Mouse (Mus musculus): ENCODE data around the gene Ptgr2.
"Not testable (repeated sequence)": the region's sequence is repeated elsewhere in the genome, so short reads cannot be mapped to it uniquely, and the experiment has no call there.

Ptgr2 gene

GRCm38 (mm10) chr12:84284885-84285592 lies at the start of gene Ptgr2:
Ptgr2 (plus strand) TSS chr12:84285232.
- DNase-seq (ENCODE audit: low spot score), result peak; percentile 99

GRCm38 (mm10) chr12:84235577-84235976 lies 49.5 kb upstream of the Ptgr2 start:
- DNase-seq (ENCODE audit: low spot score), result no peak

- DNase-seq (ENCODE audit: low spot score), result no peak
These were observed 48.9 kb upstream of the Ptgr2 start for GRCm38 (mm10) chr12:84235981-84236752.

DNA sequence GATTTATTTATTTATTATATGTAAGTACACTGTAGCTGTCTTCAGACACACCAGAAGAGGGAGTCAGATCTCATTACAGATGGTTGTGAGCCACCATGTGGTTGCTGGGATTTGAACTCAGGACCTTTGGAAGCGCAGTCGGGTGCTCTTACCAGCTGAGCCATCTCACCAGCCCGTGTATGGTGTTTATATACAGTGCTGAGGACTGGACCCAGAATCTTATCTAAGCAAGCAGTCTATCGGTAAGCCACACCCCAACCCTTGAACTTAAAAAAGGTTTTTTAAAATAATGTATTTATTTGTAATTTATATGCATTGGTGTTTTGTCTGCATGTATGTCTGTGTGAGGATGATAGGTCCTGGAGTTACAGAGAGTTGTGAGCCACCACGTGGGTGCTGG lies 48.0 kb upstream of the Ptgr2 start:
- not testable (repeated sequence) for DNase-seq (ENCODE audit: low spot score)

DNA sequence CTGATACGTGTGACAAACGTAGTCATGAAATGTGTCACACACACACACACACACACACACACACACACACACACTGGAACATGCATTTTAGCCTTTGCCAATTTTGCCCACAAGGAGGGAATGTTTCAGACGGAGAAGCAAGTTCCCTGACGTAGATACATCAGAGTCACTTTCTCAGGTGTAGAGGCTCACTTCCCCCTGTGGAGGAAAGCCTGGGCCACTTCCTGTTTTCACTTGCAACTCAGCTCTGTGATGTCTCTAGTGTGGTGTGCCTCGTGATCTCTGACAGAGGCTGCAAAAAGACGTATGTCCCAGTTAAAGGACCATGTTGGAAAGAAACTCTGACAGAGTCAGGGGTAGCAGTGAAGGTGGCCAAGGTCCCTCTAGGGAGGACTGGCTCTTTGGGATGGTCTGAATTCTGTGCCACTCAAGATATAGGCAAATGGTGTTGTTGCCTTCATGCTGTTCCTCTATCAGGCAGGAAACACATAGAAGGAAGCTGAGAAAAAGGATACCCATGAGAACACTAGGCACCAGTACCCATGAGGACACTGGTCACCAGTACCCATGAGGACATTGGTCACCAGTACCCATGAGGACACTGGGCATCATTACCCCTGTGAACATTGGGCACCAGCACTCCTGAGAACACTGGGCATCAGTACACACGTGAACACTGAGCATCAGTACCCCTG lies 41.8 kb upstream of the Ptgr2 start:
- no peak for DNase-seq (ENCODE audit: low spot score)

DNA sequence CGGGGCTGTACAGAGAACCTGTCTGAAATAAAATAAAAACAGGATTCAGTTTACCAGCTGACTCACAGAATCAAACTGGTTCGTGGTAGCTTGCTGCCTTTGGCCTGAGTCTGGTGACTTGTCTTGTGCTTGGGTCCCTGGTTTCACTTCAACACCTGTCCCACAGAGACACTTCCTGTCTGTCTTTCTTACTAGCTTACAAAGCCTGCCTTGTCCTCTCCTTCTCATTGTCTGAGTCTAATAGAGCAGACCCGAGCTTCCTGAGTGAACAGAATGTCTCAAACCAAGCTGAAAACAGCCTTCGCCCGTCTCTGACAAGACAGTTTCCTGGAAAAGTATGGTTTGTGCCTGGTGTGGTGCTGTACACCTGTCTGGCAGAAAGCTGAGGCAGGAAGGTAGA lies 39.3 kb upstream of the Ptgr2 start:
- DNase-seq (ENCODE audit: low spot score), result no peak

DNA sequence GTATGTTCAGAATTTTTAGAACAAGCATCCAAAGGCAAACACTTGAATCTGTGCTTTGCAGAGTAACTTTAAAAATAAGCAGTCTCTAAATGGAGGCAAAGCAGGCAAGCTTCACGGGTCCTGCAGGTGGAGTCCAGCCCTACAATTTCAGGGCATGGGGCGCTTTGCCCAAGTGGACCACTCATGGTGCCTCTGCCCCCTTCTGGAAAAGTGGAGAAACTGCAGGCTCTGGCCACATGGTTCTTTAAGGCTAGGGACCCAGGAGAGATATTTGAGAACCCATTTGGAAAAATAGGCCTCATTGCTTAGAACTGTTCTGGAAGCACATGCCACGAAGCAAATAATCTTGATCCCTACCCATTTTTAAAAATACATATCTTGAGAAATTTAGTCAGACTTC lies 35.8 kb upstream of the Ptgr2 start:
- DNase-seq (ENCODE audit: low spot score), result peak; percentile 72

- no peak for DNase-seq (ENCODE audit: low spot score)
These were observed 32.2 kb upstream of the Ptgr2 start for GRCm38 (mm10) chr12:84252811-84253210.

- DNase-seq (ENCODE audit: low spot score), result no peak
These were observed 30.1 kb upstream of the Ptgr2 start for GRCm38 (mm10) chr12:84254886-84255285.

GRCm38 (mm10) chr12:84260363-84260762 lies 24.7 kb upstream of the Ptgr2 start:
- DNase-seq (ENCODE audit: low spot score), result no peak

- DNase-seq (ENCODE audit: low spot score), result no peak
These were observed 17.8 kb upstream of the Ptgr2 start for GRCm38 (mm10) chr12:84267264-84267663.

DNA sequence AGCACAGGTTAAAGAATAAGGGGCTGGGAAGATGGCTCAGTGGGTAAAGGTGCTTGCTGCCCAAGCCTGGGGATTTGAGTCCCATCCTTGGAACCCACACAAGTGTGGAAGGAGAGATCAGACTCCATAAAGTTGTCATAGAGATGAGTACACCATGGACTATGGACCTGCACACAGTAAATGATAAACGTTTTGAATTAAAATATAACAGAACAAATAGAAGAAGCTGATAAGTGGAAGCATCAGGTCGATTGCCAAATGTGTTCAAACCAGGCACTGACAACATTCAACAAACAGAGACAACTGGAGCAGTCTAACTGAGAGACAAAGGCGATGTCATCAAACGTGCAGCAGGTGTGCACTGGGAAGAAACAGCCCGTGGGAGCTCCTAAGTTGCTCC lies 11.7 kb upstream of the Ptgr2 start:
- no peak for DNase-seq (ENCODE audit: low spot score)

DNA sequence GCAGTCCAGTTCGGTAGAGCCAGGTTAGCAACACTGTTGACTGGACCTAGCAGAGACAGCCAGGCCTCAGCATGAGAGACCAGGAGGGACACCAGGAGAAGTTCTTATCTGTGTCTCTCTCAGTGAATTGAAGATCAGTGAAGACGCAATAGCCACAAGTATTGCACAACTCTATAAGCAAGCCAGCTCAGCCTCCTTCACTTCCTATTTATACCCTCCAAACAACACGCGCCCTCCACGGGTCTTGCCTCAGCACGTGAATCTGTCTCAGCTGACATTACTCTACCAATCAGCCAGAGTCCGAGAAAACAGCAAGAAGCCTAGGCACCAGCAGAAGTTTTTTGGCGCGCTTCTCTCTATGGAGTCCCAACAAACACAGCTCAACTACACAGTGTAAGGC lies 9.7 kb upstream of the Ptgr2 start:
- no peak for DNase-seq (ENCODE audit: low spot score)

- DNase-seq (ENCODE audit: low spot score), result no peak
These were observed 8.7 kb upstream of the Ptgr2 start for GRCm38 (mm10) chr12:84276288-84276687.

GRCm38 (mm10) chr12:84276799-84277198 lies 8.2 kb upstream of the Ptgr2 start:
- DNase-seq (ENCODE audit: low spot score), result no peak

DNA sequence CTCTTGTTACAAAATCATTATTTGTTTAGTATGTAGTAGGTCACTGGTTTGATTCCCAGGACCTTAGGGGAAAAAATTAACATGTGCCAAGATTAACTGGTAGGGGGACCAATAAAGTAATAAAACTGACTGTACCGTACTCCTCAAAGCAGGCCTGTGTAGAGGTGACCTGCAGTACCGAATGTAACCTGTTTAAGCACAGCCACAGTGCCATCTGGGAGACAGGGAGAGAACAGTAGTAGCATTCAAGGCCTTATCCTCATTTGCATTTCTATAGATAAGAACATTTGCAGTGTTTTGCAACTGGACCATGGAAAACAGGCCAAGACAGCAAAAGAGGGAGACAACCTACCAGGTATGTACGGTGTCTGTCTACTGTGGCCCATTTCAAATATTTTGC lies 7.2 kb upstream of the Ptgr2 start:
- DNase-seq (ENCODE audit: low spot score), result no peak

- DNase-seq (ENCODE audit: low spot score), result peak; percentile 65
These were observed 6.1 kb upstream of the Ptgr2 start for GRCm38 (mm10) chr12:84278901-84279300.

DNA sequence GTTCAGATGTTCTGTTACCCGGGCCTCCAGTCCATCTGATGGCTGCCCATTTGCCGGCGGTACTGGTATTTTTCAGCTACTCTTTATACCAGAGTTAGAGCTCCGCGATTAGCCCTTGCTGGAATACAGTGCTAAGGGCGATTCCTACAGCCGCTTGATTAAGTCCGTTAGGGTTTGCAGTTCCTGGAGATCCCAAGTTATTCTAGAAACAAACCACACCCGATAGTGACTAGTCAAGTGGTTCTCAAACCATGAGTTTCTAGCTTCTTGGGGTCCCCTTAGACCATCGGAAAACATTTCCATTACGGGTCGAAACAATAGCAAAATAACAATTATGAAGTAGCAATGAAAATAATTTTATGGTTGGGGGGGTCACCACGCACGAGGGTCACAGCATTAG lies 641 bp upstream of the Ptgr2 start:
- DNase-seq (ENCODE audit: low spot score), result peak; percentile 10

DNA sequence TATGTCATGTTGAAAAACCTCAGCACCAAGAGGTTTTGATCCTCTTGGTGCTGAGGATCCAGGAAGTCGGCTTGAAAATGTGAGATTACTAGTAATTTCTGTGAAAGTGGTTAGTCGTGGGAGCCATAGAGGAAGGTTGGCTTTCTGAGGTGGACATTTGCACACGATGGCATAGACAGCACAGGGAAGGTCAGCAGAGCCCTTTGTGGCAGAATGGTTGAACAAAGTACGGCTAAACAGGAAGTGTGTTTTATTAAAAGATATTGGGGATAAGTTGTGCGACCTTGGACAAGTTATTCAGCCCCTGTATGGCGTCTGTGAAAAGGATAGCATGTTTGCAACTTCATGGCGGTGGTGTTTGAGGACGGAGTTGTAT lies 549 bp downstream of the Ptgr2 start:
- no peak for DNase-seq (ENCODE audit: low spot score)

DNA sequence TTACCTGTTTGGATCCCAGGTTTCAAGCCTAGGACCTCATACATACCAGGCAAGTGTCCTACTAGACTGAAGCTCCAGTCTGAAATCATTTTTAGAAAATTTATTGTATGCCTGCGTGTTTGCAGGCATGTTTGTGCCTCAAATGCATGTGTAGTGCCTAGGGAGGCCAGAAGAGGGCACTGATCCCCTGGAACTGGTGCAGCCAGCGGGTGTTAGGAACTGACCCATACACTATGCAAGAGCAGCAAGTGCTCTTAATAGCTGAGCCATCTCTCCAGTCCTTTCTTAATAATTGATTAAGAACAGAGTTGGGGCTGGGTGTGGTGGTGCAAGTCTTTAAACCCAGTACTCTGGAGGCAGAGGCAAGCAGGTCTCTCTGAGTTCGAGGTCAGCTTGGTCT lies 3.4 kb downstream of the Ptgr2 start:
- DNase-seq (ENCODE audit: low spot score), result peak; percentile 25

GRCm38 (mm10) chr12:84297851-84298250 lies 12.8 kb downstream of the Ptgr2 start:
- no peak for DNase-seq (ENCODE audit: low spot score)

GRCm38 (mm10) chr12:84299265-84299664 lies 14.2 kb downstream of the Ptgr2 start:
- DNase-seq (ENCODE audit: low spot score), result no peak

DNA sequence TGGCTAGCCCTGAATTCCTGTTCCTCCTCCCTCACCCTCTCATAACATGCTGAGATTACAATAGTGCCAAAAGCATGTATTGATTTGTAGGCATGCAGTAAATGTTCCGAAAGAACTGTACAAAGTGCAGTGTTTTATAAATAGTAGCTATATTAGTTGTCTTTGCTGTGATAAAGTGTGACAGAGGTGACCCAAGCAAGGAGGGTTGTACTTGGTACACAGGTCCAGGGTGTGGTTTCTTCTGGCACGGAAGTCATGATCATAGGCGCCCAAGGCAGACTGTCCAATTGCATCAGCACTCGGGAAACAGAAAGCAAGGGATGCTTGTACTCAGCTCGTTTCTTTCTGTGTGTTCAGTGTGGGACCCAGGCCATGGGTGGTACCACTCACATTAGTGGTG lies 19.1 kb downstream of the Ptgr2 start:
- DNase-seq (ENCODE audit: low spot score), result peak; percentile 54

Measured in adipocyte (in vitro differentiated cells).